Mouse (Mus musculus): ENCODE data around the gene Rps6ka5. TPM values are rescaled to one million over a fixed set of nuclear protein-coding genes. Genes with fewer than 3 reads are reported as not detected.

Rps6ka5 gene
- polyA plus RNA-seq (2012; rRNA removed): 0.10 and 0.38 TPM in 2 replicates

GRCm38 (mm10) chr12:100726651-100727050 is at the start of gene Rps6ka5:
Rps6ka5 (minus strand) TSS chr12:100726983.

DNA sequence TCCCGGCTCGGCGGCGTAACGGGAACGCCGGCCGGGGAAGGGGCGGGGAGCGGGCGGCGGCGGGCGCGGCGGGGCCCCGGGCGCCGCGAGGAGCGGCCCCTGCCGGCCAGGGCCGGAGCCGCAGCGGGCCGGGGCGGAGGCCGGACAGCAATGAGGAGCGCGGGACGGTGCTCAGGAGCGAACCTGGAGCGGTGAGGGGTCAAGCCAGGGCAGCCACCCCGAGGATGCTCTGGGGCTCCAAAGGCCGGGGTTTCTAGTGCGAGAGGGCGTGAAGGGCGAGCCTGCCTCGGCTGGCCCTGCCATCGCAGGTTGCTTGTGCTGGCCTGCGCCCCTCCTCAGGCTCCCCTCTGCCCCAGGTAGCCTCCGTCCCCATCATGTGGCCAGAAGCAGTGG is 206.0 kb downstream of the Rps6ka5 start, which contains the start of gene Ttc7b:
Ttc7b (minus strand) TSS at position 33 of the 393 bp plus-strand sequence.

Other genes with a start within 250 kb of the Rps6ka5 start
- gene Ttc7b, start 206.2 kb downstream of the Rps6ka5 start, polyA plus RNA-seq (2012; rRNA removed): 11.9 and 15.0 TPM in 2 replicates
- gene Dglucy, start 52.1 kb upstream of the Rps6ka5 start, polyA plus RNA-seq (2012; rRNA removed): 2.1 and 3.4 TPM in 2 replicates
- 1.8 and 2.2 TPM in 2 replicates for gene Gpr68, start 181.2 kb upstream of the Rps6ka5 start, polyA plus RNA-seq (2012; rRNA removed)

Data from stomach, adult 2 months (tissue).